Mouse (Mus musculus) NIH3T3 (cell line): Measurements from ENCODE around the gene Git1.

Experiments used
- DNase-seq: peaks from one replicate; pipeline ENCODE4 v3.0.0-alpha.2; 2012; ENCODE audit warnings: low read depth

Git1 gene

GRCm38 (mm10) chr11:77493512-77494343 is at the start of gene Git1:
TSS of gene Git1 (plus strand) at chr11:77493562.
- peak; percentile 59 for DNase-seq

- DNase-seq = peak; percentile 75
These were observed 48.4 kb upstream of the Git1 start for GRCm38 (mm10) chr11:77444939-77445338.

DNA sequence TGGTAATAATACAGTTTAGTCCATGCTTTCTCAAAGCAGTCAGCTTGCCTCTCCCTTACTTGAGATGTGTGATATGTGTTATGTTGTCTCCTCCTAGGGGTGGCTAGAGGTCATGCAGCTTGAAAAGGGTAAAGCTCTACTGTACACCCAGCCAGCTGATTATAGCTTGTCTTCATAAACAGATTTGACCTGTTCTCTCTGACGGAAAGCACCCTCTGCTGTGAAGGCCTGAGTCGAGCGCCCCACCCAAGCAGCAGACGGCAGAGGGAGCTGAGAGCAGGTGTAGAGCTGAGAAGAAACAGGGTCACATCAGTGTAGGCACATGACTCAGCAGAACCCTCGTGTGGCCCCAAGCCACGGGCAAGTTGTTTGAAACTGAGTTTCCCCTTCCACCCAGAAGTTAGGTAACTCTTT is 46.7 kb upstream of the Git1 start:
- peak; percentile 82 for DNase-seq

DNA sequence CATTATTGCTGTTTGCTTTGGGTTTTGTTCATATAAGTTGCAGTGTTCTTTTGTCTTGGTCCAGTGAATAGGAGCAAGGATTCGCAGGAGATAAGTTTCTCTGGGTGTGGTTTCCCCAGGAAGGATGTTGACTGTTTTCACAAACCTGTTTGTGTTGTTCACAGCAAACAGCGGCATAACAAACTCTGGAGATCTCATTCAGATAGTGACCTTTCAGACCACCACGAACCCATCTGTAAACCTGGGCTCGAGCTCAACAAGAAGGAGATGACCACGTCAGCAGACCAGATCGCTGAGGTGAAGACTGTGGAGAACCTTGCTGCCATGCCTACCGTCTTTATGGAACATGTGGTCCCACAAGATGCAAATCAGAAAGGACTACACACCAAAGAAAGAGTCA is 44.1 kb upstream of the Git1 start:
- DNase-seq = no peak

GRCm38 (mm10) chr11:77451670-77452069 is 41.7 kb upstream of the Git1 start:
- DNase-seq = no peak

- no peak for DNase-seq
These were observed 40.0 kb upstream of the Git1 start for GRCm38 (mm10) chr11:77453388-77453787.

DNA sequence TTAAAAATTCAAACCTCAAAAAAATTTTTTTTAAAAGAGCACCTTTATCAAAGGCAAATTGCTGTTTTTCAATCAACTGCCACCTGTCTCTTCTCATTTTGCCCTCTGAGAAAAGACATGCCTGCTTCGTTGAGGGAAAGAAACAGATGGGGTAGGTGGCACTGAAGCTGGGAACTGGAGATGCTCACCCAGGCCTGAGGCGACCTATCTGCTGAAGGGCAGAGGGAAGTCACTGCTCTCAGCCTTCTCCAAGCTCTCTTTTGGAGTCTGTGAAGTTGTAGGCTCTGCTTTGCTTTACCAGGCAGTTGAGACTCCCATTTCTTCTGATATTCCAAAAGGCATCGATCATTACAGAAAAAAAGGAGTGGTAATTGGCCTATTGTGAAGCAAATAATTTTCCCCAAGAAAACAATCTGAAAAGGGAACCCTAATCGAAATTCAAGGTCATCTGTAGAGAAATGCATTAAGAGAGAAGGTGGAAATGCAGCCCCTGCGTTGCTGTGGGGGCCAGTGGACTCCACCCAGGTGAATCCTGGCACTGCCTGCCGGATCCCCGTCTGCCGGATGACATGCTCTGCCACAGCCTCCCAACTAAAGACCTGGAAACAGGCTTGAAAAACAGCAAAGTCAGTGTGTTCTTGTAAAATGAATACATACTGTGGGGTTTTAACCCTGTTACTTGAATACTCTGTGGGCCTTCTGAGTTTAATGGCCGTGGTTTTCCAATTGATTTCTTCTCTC is 37.4 kb upstream of the Git1 start:
- no peak for DNase-seq

DNA sequence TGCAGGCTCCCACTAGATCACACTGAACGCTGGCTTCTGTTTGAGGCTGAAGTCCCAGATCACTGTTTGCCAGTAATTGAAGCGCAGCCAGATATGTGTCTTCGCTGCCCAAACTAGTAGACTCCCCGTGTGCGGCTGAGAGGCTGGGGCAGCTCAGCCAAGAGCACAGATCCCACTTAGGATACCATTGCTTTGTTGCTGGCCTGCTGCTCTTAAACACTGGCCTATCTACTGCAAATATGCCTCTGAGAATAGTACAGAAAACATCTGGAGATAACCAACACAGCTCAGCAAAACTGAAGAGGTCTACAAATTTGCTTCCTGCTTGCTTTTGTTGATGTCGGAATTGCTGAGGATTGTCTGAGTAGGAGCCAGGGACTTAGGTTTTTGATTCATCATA is 36.5 kb upstream of the Git1 start:
- no peak for DNase-seq

DNA sequence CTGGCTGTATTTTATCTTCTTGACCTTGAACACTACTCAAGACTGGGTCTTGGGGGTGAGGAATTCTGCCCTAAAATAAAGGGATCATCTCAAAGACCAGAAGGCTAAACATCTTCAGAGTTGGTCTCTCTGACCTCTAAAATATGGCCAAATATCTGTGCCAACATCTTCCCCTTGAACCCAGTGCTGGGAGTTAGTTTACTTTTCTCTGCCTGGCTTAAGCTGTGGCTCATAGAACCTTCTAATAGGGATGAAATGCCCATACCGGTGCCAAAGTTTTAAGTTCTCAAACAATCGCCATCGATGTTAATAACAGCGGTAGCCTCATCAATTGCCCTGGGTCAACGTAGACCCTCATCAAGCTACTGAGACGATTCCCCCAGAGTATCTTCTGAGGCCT is 31.5 kb upstream of the Git1 start:
- DNase-seq = no peak

GRCm38 (mm10) chr11:77462283-77463100 is 30.9 kb upstream of the Git1 start, which contains the start of gene Coro6:
TSS of gene Coro6 (plus strand) at chr11:77462411.
- peak; percentile 46 for DNase-seq

GRCm38 (mm10) chr11:77463101-77463445 is 30.3 kb upstream of the Git1 start:
- DNase-seq = no peak

DNA sequence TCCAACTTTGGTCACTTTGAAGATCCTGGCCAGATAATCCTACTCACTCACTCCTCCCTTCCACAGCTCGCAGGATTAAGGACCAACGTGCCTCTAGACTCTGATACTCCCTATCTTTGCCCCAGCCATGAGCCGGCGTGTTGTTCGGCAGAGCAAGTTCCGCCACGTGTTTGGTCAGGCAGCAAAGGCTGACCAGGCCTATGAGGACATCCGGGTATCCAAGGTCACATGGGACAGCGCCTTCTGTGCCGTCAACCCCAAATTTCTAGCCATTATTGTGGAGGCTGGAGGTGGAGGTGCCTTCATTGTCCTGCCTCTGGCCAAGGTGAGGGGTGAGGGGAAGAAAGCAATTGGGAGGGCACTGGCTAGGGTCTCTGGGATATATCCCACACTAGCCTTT is 29.6 kb upstream of the Git1 start:
- no peak for DNase-seq

DNA sequence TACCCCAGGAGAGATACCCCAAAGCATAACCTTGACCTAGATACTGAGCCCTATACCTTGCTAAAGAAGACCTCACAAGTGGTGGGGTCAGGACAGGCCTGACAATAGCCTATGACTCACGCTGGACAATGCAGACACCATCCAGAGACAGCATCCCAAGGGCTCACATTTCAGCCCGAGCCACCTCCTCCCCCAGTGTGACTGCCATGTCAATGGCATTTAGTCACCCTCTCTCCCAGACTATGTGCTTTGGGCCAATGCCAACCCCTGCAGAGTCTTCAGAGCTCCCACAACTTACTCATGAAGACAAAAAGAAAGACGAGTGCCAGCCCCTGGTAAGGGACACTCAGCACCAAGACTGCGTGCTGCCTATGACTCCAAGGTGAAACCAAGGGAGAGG is 28.7 kb upstream of the Git1 start:
- peak; percentile 51 for DNase-seq

DNA sequence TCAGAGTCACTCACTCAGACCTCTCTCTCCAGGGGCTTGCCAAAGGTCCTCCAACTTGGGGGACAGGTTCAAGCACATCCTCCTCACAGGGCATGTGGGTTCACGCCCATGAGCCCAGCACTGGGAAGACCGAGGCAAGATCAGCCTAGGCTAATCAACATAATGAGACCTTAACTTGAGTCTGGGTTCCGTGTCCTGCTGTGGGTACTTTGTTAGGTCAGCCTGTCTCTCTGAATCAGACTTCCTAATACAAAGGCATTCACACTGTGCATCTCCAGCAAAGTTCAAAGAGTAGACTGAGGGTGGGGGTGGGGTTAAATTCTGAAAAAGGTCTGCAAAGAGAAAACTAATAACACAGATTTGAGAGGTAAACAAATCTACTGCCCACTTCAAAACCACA is 28.3 kb upstream of the Git1 start:
- DNase-seq = no peak

DNA sequence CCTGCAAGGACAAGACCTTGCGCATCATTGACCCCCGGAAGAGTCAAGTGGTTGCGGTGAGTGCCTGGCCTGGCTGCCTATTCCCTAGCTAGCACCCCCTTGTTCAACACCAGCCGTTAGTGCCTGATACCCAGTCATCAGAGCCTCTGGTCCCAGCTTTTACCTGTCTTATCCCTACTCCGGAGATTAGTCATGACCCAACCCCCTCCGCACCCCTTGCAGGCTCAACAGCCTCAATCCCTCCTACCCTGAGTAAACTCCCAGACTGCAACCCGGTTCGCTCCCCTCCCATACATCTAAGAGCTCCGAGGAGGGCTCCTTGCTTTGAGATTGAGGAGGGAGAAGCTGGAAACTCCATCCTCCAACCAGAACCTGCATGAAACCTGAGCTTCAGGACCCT is 26.8 kb upstream of the Git1 start:
- DNase-seq = no peak

- DNase-seq = peak; percentile 48
These were observed 26.2 kb upstream of the Git1 start for GRCm38 (mm10) chr11:77467157-77467556.

- DNase-seq = peak; percentile 54
These were observed 25.6 kb upstream of the Git1 start for GRCm38 (mm10) chr11:77467784-77468183.

DNA sequence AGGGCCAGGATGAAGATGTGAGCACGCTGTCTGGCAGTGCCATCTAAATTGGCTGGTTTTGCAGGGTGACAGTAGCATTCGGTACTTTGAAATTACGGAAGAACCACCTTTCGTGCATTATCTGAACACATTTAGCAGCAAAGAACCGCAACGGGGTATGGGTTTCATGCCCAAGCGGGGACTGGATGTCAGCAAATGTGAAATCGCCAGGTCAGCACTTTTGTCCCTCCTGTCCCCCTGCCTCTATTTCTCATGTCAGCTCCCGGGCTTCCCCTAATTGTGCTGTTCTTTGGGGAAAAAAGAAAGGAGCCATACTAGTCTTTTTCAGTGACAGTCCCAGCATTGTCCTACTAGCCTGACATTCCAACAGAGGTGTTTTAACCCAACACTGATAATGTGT is 25.0 kb upstream of the Git1 start:
- DNase-seq = no peak

DNA sequence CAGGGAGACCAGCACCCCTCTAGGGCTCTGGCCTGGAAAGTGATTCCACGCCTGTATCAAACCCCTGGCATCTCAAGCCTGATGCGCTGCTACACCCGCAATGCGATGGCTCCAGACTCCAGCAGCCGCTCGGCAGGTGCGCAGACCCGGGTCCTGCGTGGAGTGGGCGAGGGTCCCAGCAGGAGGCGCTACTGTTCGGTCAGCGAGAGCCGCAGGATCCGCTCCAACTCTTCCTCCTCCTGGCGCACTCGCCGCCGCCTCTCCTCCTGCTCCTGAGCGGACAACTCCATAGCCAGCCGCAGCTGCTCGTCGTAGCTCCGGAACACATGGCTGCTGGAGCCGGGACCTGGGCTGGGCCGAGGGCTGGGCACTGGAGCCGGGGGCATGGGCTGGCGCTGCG is 22.0 kb upstream of the Git1 start:
- DNase-seq = no peak

GRCm38 (mm10) chr11:77472775-77473174 is 20.6 kb upstream of the Git1 start:
- DNase-seq = no peak

GRCm38 (mm10) chr11:77476216-77476615 is 17.1 kb upstream of the Git1 start:
- DNase-seq = no peak

DNA sequence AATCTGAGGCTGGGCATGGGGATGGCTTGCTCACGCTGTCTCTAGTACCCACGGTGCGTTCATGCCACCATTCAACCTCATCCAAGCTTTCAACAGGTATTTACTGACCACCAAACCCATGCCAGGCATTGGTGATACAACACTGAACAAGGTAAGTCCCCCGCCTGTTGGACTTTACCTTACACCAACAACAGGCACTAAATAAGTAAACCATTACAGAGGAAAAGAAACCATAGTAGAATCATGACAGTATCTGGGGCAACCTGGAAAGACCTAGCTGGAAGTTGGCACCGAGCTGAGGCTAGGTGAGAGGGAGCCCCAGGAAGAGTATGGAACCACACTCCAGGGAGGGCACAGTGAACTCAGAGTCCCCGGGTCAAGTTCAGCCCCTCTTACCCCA is 16.5 kb upstream of the Git1 start:
- DNase-seq = no peak

DNA sequence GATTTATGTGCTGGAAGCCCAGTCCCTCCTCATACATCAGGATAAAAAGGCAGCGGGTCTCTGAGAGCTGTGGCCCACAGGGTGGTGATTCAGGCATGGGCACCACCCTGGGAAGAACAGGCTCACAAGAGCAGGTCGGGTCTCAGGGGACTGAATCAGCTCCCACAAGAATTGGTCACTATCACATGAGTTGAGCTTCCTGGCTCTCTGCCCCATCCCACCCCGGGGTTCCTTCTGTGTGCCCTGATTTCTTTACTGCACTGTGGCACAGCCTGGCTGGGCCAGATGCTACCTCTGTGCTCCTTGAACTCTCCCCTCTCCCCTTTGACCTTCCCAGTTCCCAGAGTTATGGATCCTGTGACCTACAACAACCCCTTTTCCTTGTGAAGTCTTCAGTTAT is 10.3 kb upstream of the Git1 start:
- peak; percentile 53 for DNase-seq
